Mouse (Mus musculus) C2C12 (cell line): Measurements from ENCODE around the gene Cox20.

ENCODE experiments used
- CTCF ChIP-seq: IDR thresholded peaks from one replicate; pipeline ENCODE4 v1.5.1; 2011; ENCODE audit not compliant: control insufficient read depth, insufficient read depth, insufficient read length
- FOSL1 ChIP-seq: IDR thresholded peaks from one replicate; pipeline ENCODE4 v1.8.0; 2011; ENCODE audit warnings: mild to moderate bottlenecking, low read length; ENCODE audit not compliant: poor library complexity, insufficient read depth, severe bottlenecking
- MAX ChIP-seq: IDR thresholded peaks from one replicate; pipeline ENCODE4 v1.6.1; 2011; ENCODE audit warnings: mild to moderate bottlenecking, control low read depth
- MYOD1 ChIP-seq: IDR thresholded peaks from one replicate; pipeline ENCODE4 v1.6.1; 2011; ENCODE audit warnings: low read depth; ENCODE audit not compliant: control insufficient read depth, insufficient read length
- MYOG ChIP-seq: IDR thresholded peaks from one replicate; pipeline ENCODE4 v1.6.1; 2011; ENCODE audit not compliant: control insufficient read depth, insufficient read length; ENCODE audit errors: extremely low read depth
- USF1 ChIP-seq: IDR thresholded peaks from one replicate; pipeline ENCODE4 v1.6.1; 2011; ENCODE audit warnings: low read depth, mild to moderate bottlenecking, control low read depth, moderate library complexity

GRCm38 (mm10) chr1:178324568-178324967, 5.6 kb downstream of the Cox20 start:
- TF ChIP-seq CTCF (no peak), MAX (no peak), USF1 (no peak), MYOD1 (no peak), MYOG (no peak), FOSL1 (no peak)
